Mouse (Mus musculus): Measurements from ENCODE around the gene Tmem200b. TPM values are rescaled to one million over a fixed set of nuclear protein-coding genes. Genes with fewer than 3 reads are reported as not detected.

Tmem200b gene
- polyA plus RNA-seq, 1 experiment from 2014 or later, result 0.79 TPM

DNA sequence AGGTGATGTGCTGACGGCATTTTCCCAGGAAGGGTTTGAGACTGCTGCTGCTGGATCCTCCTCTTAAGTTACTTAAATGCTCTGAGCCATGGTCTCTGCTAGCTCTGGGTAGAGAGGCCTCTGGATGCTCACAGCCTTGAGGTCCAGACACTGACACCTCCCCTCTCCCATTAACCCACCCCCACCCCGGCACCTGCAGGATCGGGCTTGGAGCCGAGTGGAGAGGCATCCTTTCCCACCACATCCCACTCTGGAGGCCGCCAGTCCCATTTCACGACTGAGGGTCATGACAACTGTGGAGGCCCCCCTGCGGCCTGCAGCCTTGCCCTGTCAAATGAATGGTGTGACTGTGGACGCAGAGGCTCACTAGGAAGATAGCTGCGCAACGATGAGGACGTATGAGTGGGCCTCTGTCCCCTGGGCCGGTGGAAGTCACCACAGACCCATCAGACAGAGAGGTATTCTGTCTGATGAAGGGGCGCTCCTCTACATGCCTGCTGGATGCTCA, 5.7 kb upstream of the Tmem200b start:
- Histone ChIP-seq H3K27me3 (ENCODE audit: control insufficient read depth, insufficient read depth, low read length) (peaks cover 69% of the 10 kb centered on the region), H3K27ac (ENCODE audit: low read depth, low read length) (no peak overlapping the region), H3K4me1 (ENCODE audit: control insufficient read depth, insufficient read depth, low read length) (peaks cover 30% of the 10 kb centered on the region), H3K4me2 (peak overlapping the region; percentile 34), H3K4me3 (ENCODE audit: low read depth, low read length) (peak overlapping the region; percentile 12), H3K9me3 (ENCODE audit: control insufficient read depth, low read length) (no peaks in the 10 kb centered on the region), H3K36me3 (ENCODE audit: control insufficient read depth, insufficient read depth, low read length) (no peaks in the 10 kb centered on the region), H3K9ac (ENCODE audit: low read length) (no peak overlapping the region)
- ATAC-seq (ENCODE audit: low FRiP score) (0 out of 2 replicates have a peak, but pooled peaks have one; percentile 1), DNase-seq (ENCODE audit: low spot score, missing footprints) (peak; percentile 93)
- WGBS, result 20% methylated on average over 13 of the region's 13 CpGs

DNA sequence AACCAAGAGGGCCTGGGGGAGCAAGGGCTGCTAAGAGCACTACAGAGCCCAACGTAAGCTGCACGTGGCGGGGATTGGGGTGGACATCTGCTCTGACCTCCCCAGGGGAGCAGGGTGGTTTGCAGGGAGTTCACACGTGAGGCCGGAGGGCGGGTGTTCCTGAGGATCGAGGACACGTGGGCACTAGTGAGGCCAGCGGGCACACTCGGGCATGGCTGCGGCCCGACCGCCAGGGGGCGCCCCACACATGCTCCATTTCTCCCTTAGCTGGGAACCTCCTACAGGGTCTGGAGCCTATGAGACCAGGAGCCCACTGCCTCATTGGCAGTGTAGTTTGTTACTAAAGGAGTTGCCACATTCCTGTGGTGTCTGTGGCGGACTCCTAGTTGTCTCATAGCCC, 5.1 kb upstream of the Tmem200b start:
- Histone ChIP-seq H3K27ac (ENCODE audit: low read depth, low read length) (no peak overlapping the region), H3K36me3 (ENCODE audit: control insufficient read depth, insufficient read depth, low read length) (no peaks in the 10 kb centered on the region), H3K4me2 (no peak overlapping the region), H3K4me1 (ENCODE audit: control insufficient read depth, insufficient read depth, low read length) (peaks cover 33% of the 10 kb centered on the region), H3K9me3 (ENCODE audit: control insufficient read depth, low read length) (no peaks in the 10 kb centered on the region), H3K4me3 (ENCODE audit: low read depth, low read length) (no peak overlapping the region), H3K27me3 (ENCODE audit: control insufficient read depth, insufficient read depth, low read length) (peaks cover 75% of the 10 kb centered on the region), H3K9ac (ENCODE audit: low read length) (no peak overlapping the region)
- peak; percentile 98 for DNase-seq (ENCODE audit: low spot score, missing footprints)
- 4% methylated on average over 15 of the region's 15 CpGs for WGBS
- peak; percentile 57 for ATAC-seq (ENCODE audit: low FRiP score)

DNA sequence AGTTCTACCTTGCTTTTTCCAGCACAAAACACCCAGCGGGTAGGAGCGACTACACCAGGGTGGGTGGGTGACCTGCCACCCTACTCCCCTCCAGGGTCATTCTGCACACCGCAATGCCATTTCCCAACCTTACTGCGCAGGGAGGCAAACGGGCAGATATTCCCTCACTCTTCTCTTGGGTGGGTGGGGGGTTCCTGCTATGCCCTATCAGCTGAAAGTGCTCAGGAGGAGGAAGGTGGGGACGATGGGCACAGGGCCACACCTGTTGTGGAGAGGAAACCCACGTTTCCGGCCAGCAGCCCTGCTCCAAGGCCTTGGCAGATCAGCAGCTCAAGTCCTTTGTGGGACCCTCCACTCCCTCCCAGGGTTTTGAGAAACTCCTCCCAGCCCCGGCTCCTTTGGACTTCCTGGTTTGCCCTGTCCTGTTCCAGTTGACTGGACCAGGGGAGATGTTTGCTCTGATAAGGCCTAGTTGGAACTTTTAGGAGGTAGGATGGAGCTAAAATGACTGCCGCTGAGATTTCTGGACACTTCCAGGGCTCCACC, 4.5 kb upstream of the Tmem200b start:
- Histone ChIP-seq H3K4me1 (ENCODE audit: control insufficient read depth, insufficient read depth, low read length) (peaks cover 39% of the 10 kb centered on the region), H3K27me3 (ENCODE audit: control insufficient read depth, insufficient read depth, low read length) (peaks cover 81% of the 10 kb centered on the region), H3K4me3 (ENCODE audit: low read depth, low read length) (no peak overlapping the region), H3K27ac (ENCODE audit: low read depth, low read length) (no peak overlapping the region), H3K4me2 (no peak overlapping the region), H3K9me3 (ENCODE audit: control insufficient read depth, low read length) (no peaks in the 10 kb centered on the region), H3K36me3 (ENCODE audit: control insufficient read depth, insufficient read depth, low read length) (no peaks in the 10 kb centered on the region), H3K9ac (ENCODE audit: low read length) (no peak overlapping the region)
- 71% methylated on average over 10 of the region's 10 CpGs for WGBS
- DNase-seq (ENCODE audit: low spot score, missing footprints) (no peak), ATAC-seq (ENCODE audit: low FRiP score) (no peak)

DNA sequence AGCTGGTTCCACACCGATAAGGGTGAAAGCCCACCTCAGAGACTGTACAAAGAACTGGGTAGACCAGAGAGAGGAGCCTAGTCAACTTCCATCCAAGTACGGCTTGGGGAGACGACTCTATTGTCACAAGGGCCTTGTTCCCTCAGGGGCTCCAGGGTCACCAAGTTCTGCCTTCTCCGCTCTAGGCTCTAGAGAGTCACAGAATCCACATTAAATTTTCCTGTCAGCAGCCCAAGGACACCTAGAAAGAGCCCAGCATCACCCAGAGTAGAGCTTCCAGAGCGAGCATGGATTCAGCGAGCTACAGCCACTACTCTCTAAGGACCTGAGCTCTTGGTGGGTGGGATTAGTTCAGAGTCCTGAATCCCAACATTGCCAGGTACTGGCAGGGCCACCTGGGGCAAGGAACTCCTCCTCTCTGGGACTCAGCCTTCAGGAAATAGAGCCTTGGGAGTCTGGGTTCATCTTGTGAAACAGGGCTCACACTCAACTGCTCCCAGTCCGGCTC, 3.5 kb upstream of the Tmem200b start:
- H3K4me1 ChIP-seq (ENCODE audit: control insufficient read depth, insufficient read depth, low read length), result peaks cover 44% of the 10 kb centered on the region

DNA sequence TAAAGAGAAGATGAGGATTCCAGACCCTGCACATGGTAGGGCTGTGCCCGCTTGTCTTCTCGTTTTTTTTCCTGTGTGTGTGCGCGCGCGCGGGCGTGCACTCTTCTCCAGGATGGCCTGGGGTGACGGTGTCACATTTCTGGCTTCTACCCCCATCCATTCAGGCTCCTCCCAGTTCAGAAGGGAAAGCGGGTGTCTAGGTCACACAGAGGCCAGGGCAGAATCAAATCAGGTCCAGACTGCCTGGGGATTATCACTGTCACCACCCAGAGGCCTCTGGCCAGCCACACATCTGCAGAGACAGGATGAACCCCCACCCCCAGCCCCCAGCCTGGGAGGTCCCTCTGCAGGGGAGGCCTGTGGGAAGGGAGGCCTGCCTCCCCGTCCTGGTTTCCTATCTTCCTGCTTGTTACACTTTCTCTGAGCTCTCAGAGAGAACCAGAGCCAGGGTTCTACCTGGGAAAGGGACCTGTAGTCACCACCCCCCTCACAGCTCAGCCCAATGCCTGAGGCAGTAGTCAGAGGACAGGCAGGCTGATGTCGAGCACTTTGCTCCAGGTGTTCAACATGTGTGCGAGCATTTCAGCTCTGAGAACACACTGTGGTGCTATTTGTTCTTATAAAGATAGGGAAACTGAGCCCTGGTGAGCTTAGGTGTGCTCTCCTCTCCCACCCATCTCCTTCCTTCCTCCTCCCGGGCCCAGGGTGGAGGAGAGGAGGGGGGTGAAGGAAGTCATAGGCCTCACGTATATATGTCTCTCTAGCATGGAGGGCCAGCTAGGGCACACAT, 2.7 kb upstream of the Tmem200b start:
- peak; percentile 88 for DNase-seq (ENCODE audit: low spot score, missing footprints)
- Histone ChIP-seq H3K4me2 (no peak overlapping the region), H3K27me3 (ENCODE audit: control insufficient read depth, insufficient read depth, low read length) (peaks cover 86% of the 10 kb centered on the region), H3K9ac (ENCODE audit: low read length) (no peak overlapping the region), H3K9me3 (ENCODE audit: control insufficient read depth, low read length) (no peaks in the 10 kb centered on the region), H3K4me1 (ENCODE audit: control insufficient read depth, insufficient read depth, low read length) (peaks cover 44% of the 10 kb centered on the region), H3K36me3 (ENCODE audit: control insufficient read depth, insufficient read depth, low read length) (peaks cover 7% of the 10 kb centered on the region; the same call in 1 of the 2 replicates), H3K4me3 (ENCODE audit: low read depth, low read length) (no peak overlapping the region), H3K27ac (ENCODE audit: low read depth, low read length) (no peak overlapping the region)
- WGBS, result 8% methylated on average over 15 of the region's 15 CpGs
- no peak for ATAC-seq (ENCODE audit: low FRiP score)

More for the DNA sequence above, 3.5 kb upstream of the Tmem200b start:
- DNase-seq (ENCODE audit: low spot score, missing footprints), result no peak
- Histone ChIP-seq H3K36me3 (ENCODE audit: control insufficient read depth, insufficient read depth, low read length) (0 out of 2 replicates have a peak, but pooled peaks cover 3% of the 10 kb centered on the region), H3K9ac (ENCODE audit: low read length) (no peak overlapping the region), H3K9me3 (ENCODE audit: control insufficient read depth, low read length) (no peaks in the 10 kb centered on the region), H3K4me2 (no peak overlapping the region), H3K27me3 (ENCODE audit: control insufficient read depth, insufficient read depth, low read length) (peaks cover 86% of the 10 kb centered on the region), H3K4me3 (ENCODE audit: low read depth, low read length) (no peak overlapping the region), H3K27ac (ENCODE audit: low read depth, low read length) (no peak overlapping the region)
- 62% methylated on average over 7 of the region's 7 CpGs for WGBS
- no peak for ATAC-seq (ENCODE audit: low FRiP score)

DNA sequence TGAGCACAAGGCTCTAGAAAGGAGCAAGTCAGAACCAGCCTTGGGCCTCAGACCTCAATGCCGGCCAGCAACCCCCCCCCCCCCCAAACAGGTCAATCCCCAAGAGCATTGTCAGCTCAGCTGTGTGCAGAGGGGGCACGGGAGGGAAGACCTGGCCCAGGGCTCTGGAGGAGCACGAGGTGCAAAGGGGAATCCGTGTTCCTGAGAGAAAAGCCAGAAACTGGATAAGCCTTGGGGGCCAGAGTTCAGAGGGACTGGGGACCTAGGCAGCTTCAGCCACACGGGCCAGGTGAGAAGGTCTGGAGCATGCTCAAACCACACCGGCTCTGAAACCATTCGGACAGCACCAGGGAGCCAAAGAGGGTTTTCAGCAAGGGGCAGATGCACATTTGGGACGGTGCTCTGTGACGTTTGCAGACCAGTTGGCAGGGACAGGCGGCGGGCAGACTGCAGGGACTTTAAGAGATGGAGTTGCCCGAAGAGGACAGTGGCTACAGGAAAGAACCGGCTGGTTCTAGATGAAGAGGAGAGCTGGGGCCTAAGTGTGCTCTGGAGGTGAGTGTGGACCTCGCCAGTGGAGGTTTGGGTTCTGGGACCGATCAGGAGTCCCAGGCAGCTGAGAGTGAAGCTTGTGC, 1.9 kb upstream of the Tmem200b start:
- H3K4me1 ChIP-seq (ENCODE audit: control insufficient read depth, insufficient read depth, low read length), result peaks cover 44% of the 10 kb centered on the region
- 12% methylated on average over 15 of the region's 15 CpGs for WGBS
- peak; percentile 94 for DNase-seq (ENCODE audit: low spot score, missing footprints)
- H3K9me3 ChIP-seq (ENCODE audit: control insufficient read depth, low read length), result no peaks in the 10 kb centered on the region
- peaks cover 87% of the 10 kb centered on the region for H3K27me3 ChIP-seq (ENCODE audit: control insufficient read depth, insufficient read depth, low read length)
- no peak overlapping the region for H3K4me2 ChIP-seq
- ATAC-seq (ENCODE audit: low FRiP score), result no peak
- no peak overlapping the region for H3K9ac ChIP-seq (ENCODE audit: low read length)
- H3K4me3 ChIP-seq (ENCODE audit: low read depth, low read length), result no peak overlapping the region
- H3K27ac ChIP-seq (ENCODE audit: low read depth, low read length), result no peak overlapping the region
- peaks cover 10% of the 10 kb centered on the region; the same call in 1 of the 2 replicates for H3K36me3 ChIP-seq (ENCODE audit: control insufficient read depth, insufficient read depth, low read length)

DNA sequence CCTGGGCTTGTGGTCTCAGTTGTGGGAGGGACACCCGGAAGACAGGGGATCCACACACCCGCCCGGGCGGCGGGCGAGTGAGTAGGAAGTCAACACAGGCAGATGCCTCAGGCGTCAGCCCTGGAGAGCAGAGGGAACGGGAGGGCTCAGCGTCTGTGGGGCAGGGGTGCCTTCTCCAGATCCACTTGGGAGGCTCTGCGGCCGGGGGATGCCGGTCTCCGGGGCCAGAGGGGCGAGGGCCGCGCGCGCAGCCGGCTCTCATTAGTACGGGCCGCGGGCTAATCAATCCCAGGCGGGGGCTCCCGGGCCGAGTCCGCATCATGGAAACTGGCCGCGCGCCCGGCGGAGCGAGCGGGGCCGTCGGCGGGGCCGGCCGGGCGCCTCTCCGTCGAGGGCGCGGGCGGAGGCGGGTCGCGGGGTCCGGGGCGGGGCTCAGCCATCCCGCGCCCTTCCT, 1.4 kb upstream of the Tmem200b start:
- no peak for DNase-seq (ENCODE audit: low spot score, missing footprints)
- Histone ChIP-seq H3K27ac (ENCODE audit: low read depth, low read length) (no peak overlapping the region), H3K4me1 (ENCODE audit: control insufficient read depth, insufficient read depth, low read length) (peaks cover 40% of the 10 kb centered on the region), H3K36me3 (ENCODE audit: control insufficient read depth, insufficient read depth, low read length) (peaks cover 13% of the 10 kb centered on the region; the same call in 1 of the 2 replicates), H3K27me3 (ENCODE audit: control insufficient read depth, insufficient read depth, low read length) (peaks cover 87% of the 10 kb centered on the region), H3K4me3 (ENCODE audit: low read depth, low read length) (peak overlapping the region; percentile 45), H3K9ac (ENCODE audit: low read length) (peak overlapping the region; percentile 27; the same call in 1 of the 2 replicates), H3K4me2 (peak overlapping the region; percentile 61), H3K9me3 (ENCODE audit: control insufficient read depth, low read length) (no peaks in the 10 kb centered on the region)
- WGBS, result 1% methylated on average over 36 of the region's 51 CpGs
- ATAC-seq (ENCODE audit: low FRiP score), result no peak

DNA sequence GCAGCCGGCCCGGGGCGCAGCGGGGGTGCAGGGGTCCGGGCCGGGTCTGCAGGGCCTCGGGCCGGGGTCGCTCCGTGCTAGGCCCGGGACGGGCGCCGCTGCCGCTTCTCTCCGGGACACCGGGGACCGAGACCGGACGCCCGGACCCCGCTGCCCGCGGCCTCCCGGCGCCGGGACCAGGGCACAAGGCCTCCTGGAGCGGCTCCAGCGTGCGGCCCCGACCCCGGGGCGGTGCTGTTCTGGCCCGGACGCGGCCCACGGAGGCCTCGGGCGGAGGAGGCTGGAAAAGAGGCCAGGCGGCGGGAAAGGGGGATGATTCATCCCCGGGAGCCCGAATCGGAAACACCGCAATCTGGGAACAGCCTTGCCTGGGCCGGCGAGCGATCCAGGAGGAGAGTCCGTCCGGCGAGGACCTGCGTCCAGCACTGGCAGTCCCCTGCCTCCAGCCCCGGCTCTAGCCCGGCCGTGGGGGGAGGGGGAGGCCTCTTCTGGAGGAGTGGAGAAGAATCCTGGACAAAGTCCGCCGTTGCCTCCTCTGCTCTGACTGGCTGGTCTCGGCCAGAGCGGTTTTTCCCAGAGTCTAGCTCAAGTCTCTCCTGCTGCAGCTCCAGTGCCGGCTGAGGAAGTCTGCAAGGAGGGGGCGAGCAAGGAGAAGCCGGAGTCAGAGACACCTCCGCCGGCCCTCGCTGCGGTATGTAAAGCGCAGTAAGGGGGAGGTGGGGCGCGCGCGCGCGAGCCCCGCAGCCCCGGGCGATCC, 798 bp upstream of the Tmem200b start:
- Histone ChIP-seq H3K4me1 (ENCODE audit: control insufficient read depth, insufficient read depth, low read length) (peaks cover 35% of the 10 kb centered on the region), H3K4me2 (peak overlapping the region; percentile 61), H3K36me3 (ENCODE audit: control insufficient read depth, insufficient read depth, low read length) (peaks cover 13% of the 10 kb centered on the region; the same call in 1 of the 2 replicates), H3K27me3 (ENCODE audit: control insufficient read depth, insufficient read depth, low read length) (peaks cover 81% of the 10 kb centered on the region), H3K9ac (ENCODE audit: low read length) (peak overlapping the region; percentile 45), H3K9me3 (ENCODE audit: control insufficient read depth, low read length) (no peaks in the 10 kb centered on the region), H3K27ac (ENCODE audit: low read depth, low read length) (no peak overlapping the region), H3K4me3 (ENCODE audit: low read depth, low read length) (peak overlapping the region; percentile 45)
- WGBS, result under 1% methylated on average over 65 of the region's 76 CpGs
- ATAC-seq (ENCODE audit: low FRiP score) (0 out of 2 replicates have a peak, but pooled peaks have one; percentile 8), DNase-seq (ENCODE audit: low spot score, missing footprints) (peak; percentile 96)

All from midbrain, embryonic 11.5 days (tissue).